Mouse (Mus musculus) heart, postnatal 0 days (tissue): Measurements from ENCODE around the gene Ddx1. TPM values are rescaled to one million over a fixed set of nuclear protein-coding genes. Genes with fewer than 3 reads are reported as not detected.
A peak's percentile ranks its signal among the peaks of the same experiment; 100 is the strongest.

Source experiments
- ATAC-seq: fragments of 200-750 bp; cut with Nextera tagmentation; 2 replicates; pipeline ENCODE4 v1.8.0; 2017; ENCODE audit warnings: low read depth, moderate number of reproducible peaks, moderate library complexity; ENCODE audit not compliant: insufficient read depth
- DNase-seq: peaks from one replicate; pipeline ENCODE4 v3.0.0-alpha.2; 2016; ENCODE audit warnings: low spot score
- H3K27ac ChIP-seq: fragments of 300-500 bp; sonication (generic); 2 replicates; pipeline ENCODE4 v1.5.1; 2014; ENCODE audit warnings: low read depth, mild to moderate bottlenecking
- H3K27me3 ChIP-seq: fragments of 300-500 bp; sonication (generic); 2 replicates; pipeline ENCODE4 v1.6.1; 2014; ENCODE audit warnings: low read length, mixed read lengths; ENCODE audit not compliant: control insufficient read depth, insufficient read depth
- H3K36me3 ChIP-seq: fragments of 300-500 bp; sonication (generic); replicated peaks from 2 replicates; pipeline ENCODE4 v1.6.1; 2014; ENCODE audit warnings: low read length, mixed read lengths; ENCODE audit not compliant: control insufficient read depth, insufficient read depth
- H3K4me1 ChIP-seq: fragments of 300-500 bp; sonication (generic); 2 replicates; pipeline ENCODE4 v1.6.1; 2014; ENCODE audit warnings: antibody characterized with exemption; ENCODE audit not compliant: control insufficient read depth, insufficient read depth
- H3K4me2 ChIP-seq: fragments of 300-500 bp; sonication (generic); 2 replicates; pipeline ENCODE4 v1.6.1; 2014; ENCODE audit warnings: low read depth, mild to moderate bottlenecking, low read length, moderate library complexity
- H3K4me3 ChIP-seq: fragments of 300-500 bp; sonication (generic); 2 replicates; pipeline ENCODE4 v1.5.1; 2014; ENCODE audit warnings: low read depth, low read length
- H3K9ac ChIP-seq: fragments of 300-500 bp; sonication (generic); replicated peaks from 2 replicates; pipeline ENCODE4 v1.6.1; 2014; ENCODE audit warnings: low read depth, low read length, mixed read lengths
- H3K9me3 ChIP-seq: fragments of 300-500 bp; sonication (generic); replicated peaks from 2 replicates; pipeline ENCODE4 v1.6.1; 2016; ENCODE audit warnings: low read length; ENCODE audit not compliant: control insufficient read depth
- CTCF ChIP-seq: IDR thresholded peaks from 2 replicates; pipeline ENCODE4 v1.5.1; 2016; ENCODE audit warnings: antibody characterized with exemption, control low read depth, low read depth
- EP300 ChIP-seq: IDR thresholded peaks from 2 replicates; pipeline ENCODE4 v1.6.1; 2016; ENCODE audit warnings: antibody characterized with exemption, low read depth
- WGBS: fragments of 180-500 bp; shearing (Covaris S2); extraction: QIAGEN DNeasy Blood & Tissue Kit; methylation state at CpG from one replicate; pipeline ENCODE4 v1.1.7; 2014; 5-methylcytosine and 5-hydroxymethylcytosine counted together
- polyA plus RNA-seq: library from polyadenylated mRNA; unstranded; fragments of >200 nt; fragmentation: Nextera tagmentation; extraction: Ambion mirVana; gene quantifications from 2 replicates; pipeline ENCODE4 v1.2.1, GENCODE M21; 2015
- total RNA-seq: library from RNA; depleted of rRNA; stranded (reverse); fragments of >200 nt; gene quantifications from 2 replicates; pipeline ENCODE4 v1.2.3, GENCODE M21; 2014; ENCODE audit warnings: low replicate concordance

The Ddx1 gene
- total and polyA plus RNA-seq, 2 experiments from 2014 or later = 33.7 to 62.6 TPM

- no peaks in the 10 kb centered on the region for H3K9me3 ChIP-seq
- H3K4me1 ChIP-seq = 0 out of 2 replicates have a peak, but pooled peaks cover 8% of the 10 kb centered on the region
- peak overlapping the region; percentile 79; the same call in 1 of the 2 replicates for H3K4me3 ChIP-seq
- no peaks in the 10 kb centered on the region for H3K27me3 ChIP-seq
- H3K9ac ChIP-seq = 0 out of 2 replicates have a peak overlapping the region, but pooled peaks have one; percentile 69
- H3K4me2 ChIP-seq = peak overlapping the region; percentile 58
- ATAC-seq (no peak), DNase-seq (no peak)
- H3K27ac ChIP-seq = no peak overlapping the region
- 46% methylated on average over 3 of the region's 3 CpGs for WGBS
- no peaks in the 10 kb centered on the region; the same call in 1 of the 2 replicates for H3K36me3 ChIP-seq
- TF ChIP-seq CTCF (no peak), EP300 (no peak)
These were observed 19.4 kb upstream of the Ddx1 start for GRCm38 (mm10) chr12:13268412-13268811.

DNA sequence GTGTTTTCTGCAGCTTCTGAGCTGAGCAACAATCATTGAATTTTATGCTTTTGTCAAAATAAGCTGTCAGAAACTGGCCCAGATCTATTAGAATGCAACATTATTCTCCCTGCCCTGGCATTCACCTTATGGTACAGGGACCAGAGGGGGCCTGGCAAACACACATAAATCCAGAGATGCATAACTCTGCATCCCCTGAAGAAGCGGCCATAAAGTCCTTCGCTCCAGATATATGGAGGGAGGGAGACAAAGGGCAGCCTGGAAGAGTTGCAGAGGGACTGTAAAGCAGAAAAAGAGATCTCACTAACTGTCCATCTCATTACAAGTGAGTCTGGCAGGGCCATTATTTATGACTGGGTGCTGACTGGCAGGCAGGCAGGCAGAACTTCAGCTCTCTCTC, 6.7 kb upstream of the Ddx1 start:
- ATAC-seq = no peak
- TF ChIP-seq CTCF (no peak), EP300 (no peak)
- H3K4me1 ChIP-seq = peaks cover 6% of the 10 kb centered on the region; the same call in 1 of the 2 replicates
- no peak overlapping the region for H3K4me3 ChIP-seq
- 80% methylated on average over 2 of the region's 2 CpGs for WGBS
- H3K9me3 ChIP-seq = no peaks in the 10 kb centered on the region
- DNase-seq = no peak
- H3K27me3 ChIP-seq = no peaks in the 10 kb centered on the region
- H3K36me3 ChIP-seq = no peaks in the 10 kb centered on the region
- no peak overlapping the region for H3K4me2 ChIP-seq
- H3K27ac ChIP-seq = no peak overlapping the region
- H3K9ac ChIP-seq = no peak overlapping the region

DNA sequence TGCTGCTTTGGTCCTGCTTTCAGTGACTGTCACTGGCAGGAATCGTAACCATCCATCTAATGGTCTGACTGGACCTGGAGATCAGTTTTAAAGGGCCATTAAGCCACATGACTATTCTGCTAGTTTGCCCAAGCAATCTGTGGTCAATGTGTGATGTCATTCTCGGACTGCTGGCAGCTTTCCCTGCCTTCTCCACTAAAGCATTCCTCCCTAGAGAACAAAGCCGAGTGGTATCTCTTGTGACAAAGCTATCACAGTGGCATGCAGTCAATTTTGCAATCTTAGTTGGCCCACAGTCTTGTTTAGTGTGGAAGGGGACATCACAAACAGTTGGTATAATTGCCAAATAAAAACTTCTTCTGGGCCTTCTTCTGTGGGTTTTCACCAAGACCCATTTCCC, 6.1 kb upstream of the Ddx1 start:
- H3K4me2 ChIP-seq = peak overlapping the region; percentile 14; the same call in 1 of the 2 replicates
- no peaks in the 10 kb centered on the region for H3K36me3 ChIP-seq
- ATAC-seq = peak; percentile 53; the same call in 1 of the 2 replicates
- H3K27ac ChIP-seq = no peak overlapping the region
- no peak overlapping the region for H3K9ac ChIP-seq
- TF ChIP-seq EP300 = no peak
- DNase-seq = peak; percentile 34
- H3K9me3 ChIP-seq = no peaks in the 10 kb centered on the region
- H3K4me3 ChIP-seq = no peak overlapping the region
- WGBS = 12% methylated on average over 3 of the region's 3 CpGs
- no peaks in the 10 kb centered on the region for H3K27me3 ChIP-seq
- peaks cover 6% of the 10 kb centered on the region; the same call in 1 of the 2 replicates for H3K4me1 ChIP-seq

DNA sequence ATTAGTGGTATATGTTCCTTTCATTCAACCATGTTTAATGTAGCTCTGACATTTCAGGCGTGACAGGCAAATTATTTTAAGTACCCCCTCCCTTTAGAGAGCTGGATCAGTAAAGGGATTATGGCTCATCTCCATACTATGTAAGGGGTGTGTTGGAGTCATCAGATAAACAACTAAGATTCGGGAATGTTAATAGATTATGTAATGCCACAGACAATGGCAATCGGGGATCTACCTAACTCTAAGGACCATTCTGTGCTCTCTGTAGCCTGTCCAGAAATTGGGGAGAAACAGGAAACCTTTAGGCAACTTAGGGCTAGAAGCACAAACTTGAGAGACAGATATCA, 533 bp upstream of the Ddx1 start:
- H3K27me3 ChIP-seq = no peaks in the 10 kb centered on the region
- 88% methylated on average over 3 of the region's 3 CpGs for WGBS
- H3K27ac ChIP-seq = no peak overlapping the region; the same call in 1 of the 2 replicates
- peaks cover 1% of the 10 kb centered on the region; the same call in 1 of the 2 replicates for H3K36me3 ChIP-seq
- no peaks in the 10 kb centered on the region for H3K9me3 ChIP-seq
- H3K4me3 ChIP-seq = peak overlapping the region; percentile 99
- TF ChIP-seq CTCF = no peak
- no peak for TF ChIP-seq EP300
- no peak for ATAC-seq
- peak overlapping the region; percentile 89 for H3K9ac ChIP-seq
- H3K4me1 ChIP-seq = peaks cover 6% of the 10 kb centered on the region; the same call in 1 of the 2 replicates
- DNase-seq = no peak
- peak overlapping the region; percentile 65 for H3K4me2 ChIP-seq

- Histone ChIP-seq H3K27ac (no peak overlapping the region), H3K36me3 (peaks cover 60% of the 10 kb centered on the region), H3K4me3 (no peak overlapping the region), H3K4me2 (no peak overlapping the region), H3K27me3 (no peaks in the 10 kb centered on the region), H3K4me1 (no peaks in the 10 kb centered on the region), H3K9ac (no peak overlapping the region), H3K9me3 (no peaks in the 10 kb centered on the region)
- ATAC-seq (no peak), DNase-seq (no peak)
- TF ChIP-seq EP300 = no peak
- TF ChIP-seq CTCF = no peak
These were observed 6.6 kb downstream of the Ddx1 start for GRCm38 (mm10) chr12:13242453-13242852.

DNA sequence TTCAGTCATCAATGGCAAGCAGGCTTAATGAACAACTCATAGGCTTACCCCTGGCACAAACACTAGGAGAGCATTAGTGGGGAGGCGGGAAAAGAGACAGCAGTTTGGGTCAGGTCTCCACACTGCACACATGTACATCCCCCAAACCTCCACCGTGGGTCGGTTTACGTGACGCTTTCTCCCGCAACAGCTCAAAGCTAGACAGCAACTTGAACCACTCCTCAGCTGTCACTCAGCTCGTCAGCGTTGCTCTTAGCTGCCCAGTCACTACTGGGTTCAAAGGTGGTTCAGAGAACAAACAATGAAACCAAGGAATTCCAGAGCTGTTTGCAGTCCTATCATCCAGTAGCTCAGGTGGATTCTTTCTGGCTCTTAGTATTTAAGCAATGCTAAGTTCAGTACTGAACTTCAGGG, 30.9 kb downstream of the Ddx1 start:
- H3K27me3 ChIP-seq = no peaks in the 10 kb centered on the region
- no peak for ATAC-seq
- H3K36me3 ChIP-seq = peaks cover 32% of the 10 kb centered on the region
- H3K27ac ChIP-seq = no peak overlapping the region
- peaks cover 4% of the 10 kb centered on the region; the same call in 1 of the 2 replicates for H3K4me1 ChIP-seq
- no peak overlapping the region for H3K4me3 ChIP-seq
- no peak for DNase-seq
- no peaks in the 10 kb centered on the region for H3K9me3 ChIP-seq
- H3K4me2 ChIP-seq = no peak overlapping the region
- TF ChIP-seq CTCF = no peak
- no peak overlapping the region for H3K9ac ChIP-seq
- WGBS = 59% methylated on average over 8 of the region's 8 CpGs
